Mouse (Mus musculus) thymus, adult 18-20 months (tissue): ENCODE measurements around the gene Rpl36al.
"Not testable (repeated sequence)": the region's sequence is repeated elsewhere in the genome, so short reads cannot be mapped to it uniquely, and the experiment has no call there.

Experiments
- DNase-seq, 2 experiments: peaks; one replicate each; pipeline ENCODE4 v3.0.0; 2022; ENCODE audit warnings: mixed read lengths in 2 of 2

Gene Rpl36al

GRCm38 (mm10) chr12:69192637-69193036 is 8.8 kb upstream of the Rpl36al start:
- DNase-seq: no peak

- DNase-seq: no peak
Observed at GRCm38 (mm10) chr12:69191396-69191795, 7.5 kb upstream of the Rpl36al start.

- DNase-seq: no peak
Observed at GRCm38 (mm10) chr12:69190522-69190921, 6.6 kb upstream of the Rpl36al start.

- DNase-seq: no peak
Observed at GRCm38 (mm10) chr12:69190074-69190473, 6.2 kb upstream of the Rpl36al start.

GRCm38 (mm10) chr12:69186811-69187471 is 3.1 kb upstream of the Rpl36al start:
- no peak for DNase-seq

GRCm38 (mm10) chr12:69185371-69185770 is 1.5 kb upstream of the Rpl36al start:
- no peak for DNase-seq

- DNase-seq: peak in 1 of 2 experiments; percentile 47
Observed at GRCm38 (mm10) chr12:69184342-69185295, 736 bp upstream of the Rpl36al start.

- DNase-seq: no peak
Observed at GRCm38 (mm10) chr12:69181800-69182199, 2.1 kb downstream of the Rpl36al start.

- no peak for DNase-seq
Observed at GRCm38 (mm10) chr12:69179371-69179770, 4.5 kb downstream of the Rpl36al start.

GRCm38 (mm10) chr12:69177526-69177925 is 6.4 kb downstream of the Rpl36al start:
- no peak for DNase-seq

GRCm38 (mm10) chr12:69175975-69176374 is 7.9 kb downstream of the Rpl36al start:
- DNase-seq: no peak

- DNase-seq: no peak
Observed at GRCm38 (mm10) chr12:69171307-69171706, 12.6 kb downstream of the Rpl36al start.

- DNase-seq: peak; percentile 61 to 75
Observed at GRCm38 (mm10) chr12:69168461-69169106, 15.3 kb downstream of the Rpl36al start, which contains the start of gene Lrr1. Gene Lrr1 (plus strand): TSS chr12:69168814.

- DNase-seq: no peak
Observed at GRCm38 (mm10) chr12:69167656-69168460, 16.0 kb downstream of the Rpl36al start.

- not testable (repeated sequence) for DNase-seq
Observed at GRCm38 (mm10) chr12:69166861-69167581, 16.9 kb downstream of the Rpl36al start.

- no peak for DNase-seq
Observed at GRCm38 (mm10) chr12:69164904-69165303, 19.0 kb downstream of the Rpl36al start.

GRCm38 (mm10) chr12:69163586-69163985 is 20.3 kb downstream of the Rpl36al start:
- DNase-seq: not testable (repeated sequence)

- DNase-seq: not testable (repeated sequence)
Observed at GRCm38 (mm10) chr12:69160677-69161076, 23.2 kb downstream of the Rpl36al start.

GRCm38 (mm10) chr12:69159578-69159940 is 24.3 kb downstream of the Rpl36al start:
- no peak for DNase-seq

- DNase-seq: peak; percentile 95 to 96
Observed at GRCm38 (mm10) chr12:69158765-69159577, 24.9 kb downstream of the Rpl36al start, which contains the start of gene Rps29. Gene Rps29 (minus strand): TSS chr12:69159186.

GRCm38 (mm10) chr12:69158366-69158764 is 25.5 kb downstream of the Rpl36al start:
- DNase-seq: no peak
